Mouse (Mus musculus) cerebellum, postnatal 10 days (tissue): ENCODE results near the gene Naf1.

Experiments
- DNase-seq, 2 experiments: peaks; one replicate each; pipeline ENCODE4 v3.0.0; 2021; ENCODE audit warnings: mixed read lengths in 2 of 2

The Naf1 gene

GRCm38 (mm10) chr8:66860023-66860422 lies at the start of gene Naf1:
TSS of gene Naf1 (plus strand) at chr8:66860217.
- DNase-seq = peak; percentile 98

- peak; percentile 54 to 58 for DNase-seq
Measured at GRCm38 (mm10) chr8:66860921-66861588, 1.0 kb downstream of the Naf1 start.

- DNase-seq = peak; percentile 6 to 13
Measured at GRCm38 (mm10) chr8:66861589-66862500, 1.8 kb downstream of the Naf1 start.

GRCm38 (mm10) chr8:66863761-66864160 lies 3.7 kb downstream of the Naf1 start:
- no peak for DNase-seq

GRCm38 (mm10) chr8:66865120-66865519 lies 5.1 kb downstream of the Naf1 start:
- DNase-seq = no peak

GRCm38 (mm10) chr8:66867679-66868078 lies 7.7 kb downstream of the Naf1 start:
- DNase-seq = no peak

- DNase-seq = no peak
Measured at GRCm38 (mm10) chr8:66869211-66869932, 9.4 kb downstream of the Naf1 start.

- no peak for DNase-seq
Measured at GRCm38 (mm10) chr8:66883866-66884265, 23.8 kb downstream of the Naf1 start.

- DNase-seq = no peak
Measured at GRCm38 (mm10) chr8:66891879-66892278, 31.9 kb downstream of the Naf1 start.

GRCm38 (mm10) chr8:66905000-66905399 lies 45.0 kb downstream of the Naf1 start:
- DNase-seq = peak; percentile 70 to 76

- no peak for DNase-seq
Measured at GRCm38 (mm10) chr8:66905557-66905956, 45.5 kb downstream of the Naf1 start.

- no peak for DNase-seq
Measured at GRCm38 (mm10) chr8:66906116-66906515, 46.1 kb downstream of the Naf1 start.

- no peak for DNase-seq
Measured at GRCm38 (mm10) chr8:66910684-66911083, 50.7 kb downstream of the Naf1 start.

GRCm38 (mm10) chr8:66913616-66914536 lies 53.9 kb downstream of the Naf1 start:
- DNase-seq = peak; percentile 48 to 54

- DNase-seq = peak; percentile 53 to 62
Measured at GRCm38 (mm10) chr8:66916056-66916455, 56.0 kb downstream of the Naf1 start.

GRCm38 (mm10) chr8:66917695-66918467 lies 57.9 kb downstream of the Naf1 start:
- DNase-seq = no peak

GRCm38 (mm10) chr8:66918471-66918870 lies 58.5 kb downstream of the Naf1 start:
- DNase-seq = no peak

GRCm38 (mm10) chr8:66933746-66934145 lies 73.7 kb downstream of the Naf1 start:
- DNase-seq = no peak

- DNase-seq = no peak
Measured at GRCm38 (mm10) chr8:66936236-66936635, 76.2 kb downstream of the Naf1 start.
